Mouse (Mus musculus): ENCODE measurements at regions not wholly inside any gene's neighbourhood (a gene's known extent, or its start where the extent isn't known, plus 50 kb on each side); places are given as distances from the start of the nearest gene placed in this dataset.

DNA sequence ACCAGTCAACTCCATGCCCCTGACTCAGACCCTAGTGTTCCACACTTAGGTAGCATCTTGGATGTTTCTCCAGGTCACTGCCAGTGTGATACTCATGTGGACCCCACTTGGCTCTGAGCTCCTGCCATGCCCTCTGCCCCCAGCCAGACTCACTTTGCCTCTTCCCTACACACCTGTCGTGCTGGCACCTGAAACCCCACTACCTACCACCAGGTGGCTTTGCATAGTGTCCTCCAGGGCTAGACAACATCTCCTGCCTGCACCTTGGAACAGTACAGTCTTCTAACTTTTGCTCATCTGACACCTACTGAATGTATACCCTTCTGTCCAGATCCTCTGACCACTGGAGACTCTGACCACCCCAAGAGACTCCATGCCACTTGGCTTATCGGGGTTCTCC lies 80.6 kb downstream of the Fam53a start:
- DNase-seq (ENCODE audit: low read depth), result no peak

DNA sequence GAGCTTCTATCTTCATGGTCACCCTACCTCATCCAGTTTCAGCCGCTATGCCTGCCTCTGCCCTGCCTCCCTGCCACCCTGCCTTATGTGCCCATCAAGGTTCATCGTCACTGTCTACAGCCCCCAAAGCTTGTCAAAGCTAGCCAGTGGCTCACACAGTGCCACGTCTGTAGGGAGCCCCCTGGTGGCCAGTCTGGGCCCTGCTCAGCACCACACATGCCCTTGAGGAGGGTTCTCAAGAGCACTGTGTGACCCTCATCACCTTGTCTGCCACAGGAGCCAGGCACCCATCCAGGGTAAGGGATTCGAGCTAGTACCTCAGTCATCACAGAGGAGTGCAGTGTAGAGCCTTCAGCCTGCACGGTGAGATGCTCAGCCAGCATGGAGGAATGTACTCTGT lies 86.1 kb downstream of the Fam53a start:
- peak; percentile 23 for DNase-seq (ENCODE audit: low read depth)

- no peak for DNase-seq (ENCODE audit: low read depth)
Measured at GRCm38 (mm10) chr5:33542643-33543042, 86.8 kb downstream of the Fam53a start.

- DNase-seq (ENCODE audit: low read depth), result no peak
Measured at GRCm38 (mm10) chr5:33542000-33542554, 87.4 kb downstream of the Fam53a start.

DNA sequence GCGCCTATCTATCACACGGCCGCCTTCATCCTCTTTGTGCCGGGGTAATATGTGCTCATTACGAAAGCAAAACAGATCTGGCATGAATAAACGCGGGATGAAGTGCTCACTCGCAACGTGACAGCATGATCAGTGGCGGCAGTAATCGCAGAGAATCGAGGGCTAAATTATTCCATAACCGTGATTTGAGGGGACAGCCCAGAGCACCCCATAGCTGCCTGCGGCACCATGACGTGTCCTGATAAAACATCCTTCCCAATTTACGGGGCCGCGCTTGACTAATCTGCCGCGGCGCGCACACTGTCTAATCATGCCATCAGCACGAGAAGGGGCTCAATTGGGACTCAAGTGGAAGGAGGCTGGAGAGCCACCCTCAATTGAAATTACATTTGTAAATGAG lies 89.2 kb downstream of the Fam53a start:
- no peak for DNase-seq (ENCODE audit: low read depth)

DNA sequence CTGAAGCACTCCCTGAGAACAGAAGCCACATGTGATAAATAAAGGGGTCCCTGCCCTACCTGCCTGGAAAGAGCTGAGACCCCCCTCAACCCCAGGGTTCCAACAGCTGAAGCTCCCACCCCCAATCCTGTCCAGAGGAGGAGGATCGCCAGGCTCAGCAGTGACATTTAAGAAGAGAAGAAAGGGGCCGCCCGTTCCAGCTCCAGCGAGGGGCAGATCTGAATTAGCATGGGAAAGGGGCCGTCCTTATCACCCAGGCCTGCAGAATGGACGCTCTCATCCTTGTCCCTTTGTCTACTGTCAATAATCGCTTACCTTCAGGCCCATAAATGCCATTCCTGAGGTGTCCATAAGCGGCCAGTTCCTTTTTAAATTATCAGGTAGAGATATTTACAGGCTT lies 92.0 kb downstream of the Fam53a start:
- no peak for DNase-seq (ENCODE audit: low read depth)

- DNase-seq (ENCODE audit: low read depth), result no peak
Measured at GRCm38 (mm10) chr5:33537017-33537416, 92.4 kb downstream of the Fam53a start.

- no peak for DNase-seq (ENCODE audit: low read depth)
Measured at GRCm38 (mm10) chr5:33536261-33536660, 93.2 kb downstream of the Fam53a start.

- DNase-seq (ENCODE audit: low read depth), result no peak
Measured at GRCm38 (mm10) chr5:33535145-33536010, 94.1 kb downstream of the Fam53a start.

- DNase-seq (ENCODE audit: low read depth), result no peak
Measured at GRCm38 (mm10) chr5:33534345-33534744, 95.1 kb downstream of the Fam53a start.

DNA sequence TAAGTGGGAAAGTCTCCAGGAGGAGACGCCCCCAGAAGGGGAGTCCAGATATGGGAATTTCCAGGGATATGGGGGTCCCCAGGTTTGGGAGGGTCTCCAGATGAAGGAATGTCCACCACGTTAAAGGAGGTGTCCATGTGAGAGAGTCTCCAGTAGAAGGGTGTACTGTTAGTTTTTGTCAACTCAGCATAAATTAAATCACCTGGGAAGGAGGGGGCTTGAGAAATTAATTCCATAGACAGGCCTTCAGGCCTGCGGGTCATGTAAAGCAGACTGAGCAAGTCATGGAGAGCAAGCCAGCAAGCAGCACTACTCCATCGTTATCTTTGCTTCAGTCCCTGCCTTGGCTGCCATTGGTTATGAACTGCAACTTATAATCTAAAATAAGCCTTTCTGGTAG lies 96.2 kb downstream of the Fam53a start:
- DNase-seq (ENCODE audit: low read depth), result no peak

DNA sequence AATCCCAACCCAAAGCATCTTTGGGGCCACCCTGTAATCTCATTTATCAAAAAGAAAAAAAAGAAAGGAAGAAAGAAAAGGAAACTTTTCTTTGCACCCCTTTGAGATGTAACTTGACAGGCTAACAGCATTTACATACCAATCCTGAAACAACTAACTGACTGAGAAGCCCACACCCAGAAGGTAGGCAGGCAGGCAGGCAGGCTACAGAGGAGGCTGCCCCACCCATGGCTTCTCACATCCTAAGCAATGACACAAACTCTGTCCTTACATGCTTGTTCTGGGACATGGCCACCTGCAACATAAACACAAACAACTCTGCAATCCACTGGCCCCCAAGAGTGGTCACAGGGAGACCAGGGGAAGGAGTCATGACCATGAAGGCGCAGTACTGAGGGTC lies 97.5 kb upstream of the Nkx1-1 start:
- no peak for DNase-seq (ENCODE audit: low read depth)

GRCm38 (mm10) chr5:33529771-33530170 lies 96.0 kb upstream of the Nkx1-1 start:
- DNase-seq (ENCODE audit: low read depth), result no peak

DNA sequence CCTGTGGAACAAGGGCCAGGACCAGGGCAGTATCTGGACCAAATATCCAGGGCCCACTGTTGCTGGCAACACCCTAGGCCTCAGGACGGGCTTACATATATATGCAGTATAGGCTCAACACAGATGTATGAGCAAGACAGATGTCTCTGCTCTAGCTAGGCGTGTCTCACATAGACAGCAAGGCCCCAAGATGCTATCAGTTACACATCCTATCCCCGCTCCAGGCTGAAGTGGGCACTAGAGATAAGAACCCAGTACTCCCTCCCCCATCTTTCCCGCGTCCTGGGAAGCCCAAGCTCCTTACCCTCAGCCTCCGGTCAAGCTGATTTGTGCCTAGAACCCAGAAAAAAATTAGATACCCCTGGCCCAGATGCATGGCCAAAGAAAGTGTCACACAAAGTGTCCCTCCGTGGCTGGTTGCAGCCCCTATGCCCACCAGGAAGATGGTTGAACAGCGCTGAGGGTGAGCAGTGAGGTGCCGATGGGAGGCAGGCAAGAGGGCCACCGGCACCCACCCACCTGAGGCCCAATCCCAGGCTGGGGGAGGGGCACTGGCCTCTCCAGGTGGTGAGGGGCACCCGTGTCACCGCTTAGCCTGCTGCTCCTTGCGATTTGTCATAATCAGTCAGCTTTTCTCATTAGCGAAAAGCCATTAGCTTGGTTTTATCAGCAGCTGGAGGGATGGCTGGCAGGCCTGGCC lies 95.3 kb upstream of the Nkx1-1 start:
- DNase-seq (ENCODE audit: low read depth), result peak; percentile 40

DNA sequence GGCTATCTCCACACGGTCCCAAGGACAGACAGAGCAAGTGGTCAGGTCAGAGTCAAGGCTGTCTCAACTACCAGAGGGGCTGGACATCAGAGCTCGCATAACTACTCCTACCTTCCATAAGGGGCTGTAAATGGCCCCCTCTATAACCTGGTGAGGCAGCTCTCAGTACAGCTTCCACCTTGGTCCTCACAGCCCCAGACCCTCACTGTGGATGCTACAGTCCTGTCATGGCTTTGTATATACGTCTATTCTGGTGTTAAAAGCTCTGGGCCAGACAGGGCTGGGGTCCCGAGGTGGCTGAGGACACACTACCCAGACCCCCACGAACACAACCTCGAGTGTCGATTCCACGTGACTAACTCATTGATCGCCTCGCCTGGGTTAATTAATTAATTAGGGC lies 94.0 kb upstream of the Nkx1-1 start:
- no peak for DNase-seq (ENCODE audit: low read depth)

DNA sequence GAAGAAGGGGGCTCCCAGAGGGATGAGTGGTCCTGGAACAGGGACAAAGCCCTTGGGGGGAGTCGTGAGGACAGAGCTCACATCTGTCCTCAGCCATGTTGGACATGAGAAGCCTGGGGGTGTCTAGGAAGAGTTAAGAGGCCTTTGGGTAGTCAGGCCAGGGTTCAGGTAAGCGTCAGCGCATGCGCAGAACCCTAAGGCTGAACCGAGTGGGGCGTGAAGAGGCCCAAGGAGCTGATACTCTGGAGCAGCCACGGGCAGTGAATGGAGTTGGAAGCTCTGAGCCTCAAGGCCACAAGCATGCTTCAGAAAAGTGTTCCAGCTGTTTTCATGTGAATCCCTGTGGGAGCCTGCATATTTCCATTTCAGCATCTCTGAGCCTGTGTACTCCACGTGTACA lies 93.5 kb upstream of the Nkx1-1 start:
- DNase-seq (ENCODE audit: low read depth), result no peak

GRCm38 (mm10) chr5:33521951-33522742 lies 88.4 kb upstream of the Nkx1-1 start:
- no peak for DNase-seq (ENCODE audit: low read depth)

- DNase-seq (ENCODE audit: low read depth), result no peak
Measured at GRCm38 (mm10) chr5:33520856-33521255, 87.1 kb upstream of the Nkx1-1 start.

DNA sequence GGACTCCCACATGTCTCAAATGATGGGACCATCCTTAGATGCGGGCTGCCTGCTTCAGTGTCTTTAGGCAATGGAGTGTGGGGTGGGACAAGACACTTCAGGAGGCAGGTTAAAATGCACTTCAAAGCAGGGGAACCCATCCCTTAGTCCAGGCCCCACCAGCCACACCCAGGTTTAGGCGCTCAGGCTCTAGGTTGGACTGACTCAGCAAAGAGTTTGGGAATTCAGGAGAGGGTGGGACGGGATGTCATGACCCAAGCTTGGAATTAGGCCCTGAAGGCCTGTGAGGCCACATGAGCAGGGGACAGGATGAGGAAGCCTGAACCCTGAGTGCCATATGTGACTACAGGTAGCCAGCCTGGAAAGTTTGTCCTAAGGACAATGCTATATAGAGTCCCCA lies 85.6 kb upstream of the Nkx1-1 start:
- no peak for DNase-seq (ENCODE audit: low read depth)

GRCm38 (mm10) chr5:33518860-33519259 lies 85.1 kb upstream of the Nkx1-1 start:
- DNase-seq (ENCODE audit: low read depth), result no peak

- no peak for DNase-seq (ENCODE audit: low read depth)
Measured at GRCm38 (mm10) chr5:33517625-33518024, 83.8 kb upstream of the Nkx1-1 start.

DNA sequence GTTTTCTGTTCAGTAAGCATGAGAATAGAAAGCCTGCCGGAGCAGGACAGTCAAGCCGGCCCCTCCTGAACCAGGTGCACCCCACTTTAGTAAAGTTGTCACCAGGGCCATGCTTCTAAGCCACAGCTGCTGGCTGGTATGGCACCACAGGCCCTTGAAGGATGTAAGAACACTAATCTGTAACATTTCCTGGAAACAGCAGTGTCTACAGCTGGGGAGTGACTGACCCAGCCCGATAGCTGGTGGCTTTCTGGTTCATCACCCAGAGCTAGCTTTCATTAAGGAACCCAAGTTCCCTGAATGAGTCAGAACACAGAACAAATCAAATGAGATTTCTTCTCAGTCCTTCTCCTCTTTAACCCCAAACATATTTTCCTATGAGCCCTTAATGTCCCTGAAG lies 82.4 kb upstream of the Nkx1-1 start:
- no peak for DNase-seq (ENCODE audit: low read depth)

All from c-Kit-positive CD71-positive TER-119-negative erythroid progenitor cells, embryonic 14.5 days (primary cell).